Mouse (Mus musculus) lung, postnatal 36 days (tissue): ENCODE results near the gene Isca2.

Experiments used
- DNase-seq: peaks from one replicate; pipeline ENCODE4 v3.0.0; 2022; ENCODE audit warnings: mixed read lengths

Isca2 gene

GRCm38 (mm10) chr12:84772726-84773441, at the start of gene Isca2, which contains the start of gene Npc2:
Isca2 (plus strand) TSS chr12:84773251.
Npc2 (minus strand) TSS chr12:84773152.
- DNase-seq = peak; percentile 99

- no peak for DNase-seq
These were observed 46.7 kb upstream of the Isca2 start for GRCm38 (mm10) chr12:84726391-84726790.

- no peak for DNase-seq
These were observed 46.1 kb upstream of the Isca2 start for GRCm38 (mm10) chr12:84726986-84727385.

DNA sequence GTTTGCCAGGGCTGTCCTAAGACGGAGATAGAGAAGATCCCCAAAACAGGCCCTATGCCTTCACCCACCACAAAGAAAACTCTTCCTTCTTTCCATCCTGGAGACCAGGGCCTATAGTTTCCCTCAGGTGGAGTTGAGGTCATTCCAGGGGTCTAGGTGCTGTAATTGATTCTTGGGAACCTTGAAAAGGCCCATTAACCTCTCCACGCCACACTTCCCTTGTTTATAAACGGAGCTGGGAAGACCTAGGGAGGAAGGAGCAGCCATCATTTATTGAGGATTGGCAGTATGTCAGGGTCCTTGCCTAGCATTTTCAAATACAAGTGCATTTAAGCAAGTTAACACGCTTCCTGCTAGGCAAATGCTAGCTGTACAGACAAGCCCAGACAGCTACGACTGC, 45.6 kb upstream of the Isca2 start:
- DNase-seq = no peak

DNA sequence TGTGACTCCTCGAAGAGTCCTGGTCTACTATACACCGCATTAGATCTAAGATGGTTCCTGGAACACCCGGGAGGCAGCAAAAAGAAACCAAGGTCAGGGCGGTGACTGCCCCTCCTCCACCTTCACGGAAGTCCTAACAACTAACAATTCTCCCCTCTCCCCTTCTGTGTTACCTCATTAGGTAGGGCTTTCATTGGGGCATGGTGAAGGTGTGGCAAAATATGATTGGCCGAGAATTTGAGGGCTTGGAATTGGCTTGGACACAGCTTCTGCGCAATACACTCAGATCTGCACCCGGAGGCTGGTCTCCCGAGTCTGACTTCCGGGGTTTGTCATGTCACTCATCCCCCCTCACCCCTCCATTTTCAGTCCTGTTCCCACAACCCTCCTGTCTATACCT, 44.6 kb upstream of the Isca2 start:
- no peak for DNase-seq

GRCm38 (mm10) chr12:84733366-84733765, 39.7 kb upstream of the Isca2 start:
- DNase-seq = no peak

DNA sequence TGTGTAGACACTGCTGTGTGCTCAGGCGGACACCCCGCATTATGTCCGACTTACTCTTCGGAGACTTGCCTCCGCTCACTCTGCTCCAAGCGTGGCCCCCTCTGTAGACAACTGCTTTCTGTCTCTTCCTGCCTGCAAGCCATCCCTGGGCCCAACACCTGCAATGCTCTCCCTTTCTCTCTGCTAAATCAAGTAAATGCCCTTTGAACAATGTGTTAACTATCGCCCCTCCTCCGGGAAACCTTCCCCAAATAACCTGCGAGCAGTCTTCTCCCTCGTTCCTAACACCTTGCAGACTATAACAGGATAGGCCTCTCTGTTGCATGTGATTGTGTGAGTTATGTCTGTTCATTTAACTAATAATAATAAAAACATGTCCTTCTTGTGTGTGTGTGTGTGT, 29.6 kb upstream of the Isca2 start:
- no peak for DNase-seq

DNA sequence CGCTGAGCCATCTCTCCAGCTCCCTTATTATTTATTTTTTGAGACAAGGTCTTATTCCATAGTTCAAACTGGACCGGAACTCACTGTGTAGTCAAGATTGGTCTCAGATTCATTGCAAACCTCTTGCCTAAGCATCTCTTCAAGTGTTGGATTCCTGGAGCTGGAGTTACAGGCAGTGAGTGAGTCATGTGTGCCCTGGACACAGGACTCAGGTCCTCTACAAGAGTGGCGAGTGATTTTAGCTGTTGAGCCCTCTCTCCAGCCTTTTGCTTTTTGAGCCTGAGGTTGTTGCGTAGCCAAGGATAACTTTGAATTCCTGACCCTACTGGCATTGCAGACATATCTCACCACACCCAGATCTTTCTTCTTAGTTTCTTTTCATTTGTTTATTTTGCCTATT, 27.4 kb upstream of the Isca2 start:
- no peak for DNase-seq

DNA sequence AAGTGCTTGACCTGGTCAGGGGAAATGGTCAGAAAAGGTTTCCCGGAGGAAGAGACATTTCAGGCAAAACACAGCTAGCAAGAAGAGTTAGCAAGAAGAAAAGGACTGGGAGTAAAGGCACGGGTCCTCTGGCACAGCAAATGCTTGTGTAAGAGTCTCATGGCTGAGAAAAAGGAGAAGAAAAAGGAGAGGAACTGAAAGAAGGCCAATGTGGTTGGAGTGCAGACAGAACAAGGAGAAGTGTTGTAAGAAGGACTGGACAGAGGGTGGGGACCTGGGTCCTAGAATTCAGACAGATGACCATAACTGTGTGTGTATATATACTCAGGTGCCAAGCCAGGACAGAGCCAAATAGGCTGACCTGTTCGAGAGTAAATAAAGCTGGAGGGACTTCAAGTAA, 24.9 kb upstream of the Isca2 start:
- DNase-seq = peak; percentile 55

- no peak for DNase-seq
These were observed 22.4 kb upstream of the Isca2 start for GRCm38 (mm10) chr12:84750661-84751060.

- DNase-seq = peak; percentile 61
These were observed 20.7 kb upstream of the Isca2 start for GRCm38 (mm10) chr12:84752131-84752977.

DNA sequence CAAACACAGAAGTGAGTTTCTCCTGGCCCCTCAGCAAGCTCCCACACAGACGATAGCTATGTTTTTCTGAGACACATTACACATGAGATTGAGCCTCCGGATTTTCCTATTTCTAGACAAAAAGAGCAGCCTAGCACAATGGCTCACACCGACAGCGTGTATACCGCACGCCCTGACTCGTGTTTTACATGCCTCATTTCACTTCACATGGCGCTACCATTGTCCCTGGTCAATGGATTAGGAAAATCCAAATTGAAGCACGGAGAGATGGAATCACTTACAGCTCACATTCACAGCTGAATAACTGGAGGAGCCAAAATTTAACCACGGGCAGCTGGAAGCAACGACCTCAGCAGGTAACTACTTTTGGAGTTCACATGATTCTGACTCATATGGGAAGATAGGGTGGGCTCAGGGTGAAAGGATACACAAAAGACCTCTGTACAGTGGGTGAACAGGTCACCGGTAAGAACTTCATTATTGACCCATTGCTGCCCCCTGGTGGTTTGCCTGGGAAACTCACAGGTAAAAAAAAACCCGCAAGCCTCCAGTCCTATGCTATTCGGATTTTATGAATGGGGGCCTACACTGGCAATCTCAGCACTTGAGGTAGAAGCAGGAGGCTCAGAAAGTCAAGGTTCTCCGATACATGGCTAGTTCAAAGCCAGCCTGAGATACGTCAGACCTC, 17.9 kb upstream of the Isca2 start:
- DNase-seq = peak; percentile 57

GRCm38 (mm10) chr12:84756016-84756415, 17.0 kb upstream of the Isca2 start:
- DNase-seq = no peak

DNA sequence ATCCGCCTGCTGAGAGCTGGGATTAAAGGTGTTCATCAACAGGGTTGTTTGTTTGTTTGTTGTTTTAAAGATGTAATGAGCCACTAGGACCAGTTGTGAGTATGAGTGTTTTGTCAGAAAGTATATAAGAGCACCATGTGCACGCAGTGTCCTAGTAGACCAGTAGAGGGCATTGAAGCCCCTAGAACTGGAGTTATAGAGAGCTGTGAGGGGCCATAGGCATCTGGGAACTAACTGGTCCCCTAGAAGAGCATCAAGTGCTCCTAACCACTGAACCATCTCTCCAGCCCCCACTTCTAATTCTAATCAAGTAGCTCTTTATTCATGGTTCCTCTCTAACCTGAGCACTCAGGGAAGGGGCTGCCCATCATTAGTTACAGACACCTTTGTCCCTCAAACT, 14.0 kb upstream of the Isca2 start:
- DNase-seq = no peak

DNA sequence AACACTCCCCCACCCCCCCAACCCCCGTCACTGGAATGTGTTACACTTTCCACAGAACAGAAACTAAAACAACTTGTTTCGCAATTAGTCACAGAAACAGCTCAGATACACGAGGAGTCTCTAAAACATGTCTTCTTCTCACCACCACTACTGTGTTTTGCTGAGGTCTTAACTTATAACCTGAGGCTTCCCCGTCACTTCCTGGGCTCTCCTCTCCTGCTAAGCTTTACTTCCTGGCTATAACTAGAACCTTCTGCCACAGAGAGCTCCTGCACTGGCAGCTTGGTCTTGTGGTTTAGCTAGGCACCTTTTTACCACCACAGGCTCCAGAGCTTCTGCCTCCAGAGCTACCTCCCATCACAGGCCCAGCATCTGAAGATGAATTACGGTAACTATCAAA, 10.5 kb upstream of the Isca2 start:
- no peak for DNase-seq

GRCm38 (mm10) chr12:84763577-84764218, 9.4 kb upstream of the Isca2 start:
- DNase-seq = peak; percentile 73

DNA sequence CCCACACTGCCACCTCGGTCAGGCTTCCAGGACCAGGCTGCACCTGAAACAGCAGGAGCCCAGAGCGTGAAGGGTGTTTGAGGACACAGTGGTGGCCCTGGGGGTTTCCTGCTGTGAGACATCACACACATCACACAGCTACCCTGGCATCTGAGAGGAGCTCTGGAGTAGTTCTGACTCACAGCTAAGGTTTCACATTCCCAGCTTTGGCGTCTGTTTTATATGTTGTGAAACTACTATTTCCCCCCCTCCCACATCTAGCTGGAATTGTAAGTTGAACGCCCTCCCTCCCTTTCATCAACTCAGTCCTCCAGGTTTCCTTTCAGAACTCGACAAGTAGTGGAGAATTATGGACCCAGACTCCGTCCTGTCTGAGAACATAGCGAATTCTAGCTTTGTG, 8.3 kb upstream of the Isca2 start:
- no peak for DNase-seq

DNA sequence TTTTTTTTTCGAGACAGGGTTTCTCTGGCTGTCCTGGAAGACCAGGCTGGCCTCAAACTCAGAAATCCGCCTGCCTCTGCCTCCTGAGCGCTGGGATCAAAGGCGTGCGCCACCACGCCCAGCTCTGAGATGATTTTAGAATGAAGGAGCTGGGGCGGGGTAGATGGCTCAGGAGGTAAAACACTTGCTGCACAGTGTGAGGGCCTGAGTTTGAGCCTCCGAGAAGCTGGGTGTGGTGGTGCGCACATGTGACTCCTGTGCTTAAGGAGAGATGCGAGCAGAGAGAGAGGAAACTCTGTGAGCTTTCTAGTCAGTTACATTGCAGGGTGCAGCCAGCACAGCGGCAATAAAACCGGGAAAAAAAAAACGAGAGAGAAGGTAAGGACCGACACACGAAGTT, 7.5 kb upstream of the Isca2 start:
- DNase-seq = no peak

- no peak for DNase-seq
These were observed 6.8 kb upstream of the Isca2 start for GRCm38 (mm10) chr12:84766113-84766735.

DNA sequence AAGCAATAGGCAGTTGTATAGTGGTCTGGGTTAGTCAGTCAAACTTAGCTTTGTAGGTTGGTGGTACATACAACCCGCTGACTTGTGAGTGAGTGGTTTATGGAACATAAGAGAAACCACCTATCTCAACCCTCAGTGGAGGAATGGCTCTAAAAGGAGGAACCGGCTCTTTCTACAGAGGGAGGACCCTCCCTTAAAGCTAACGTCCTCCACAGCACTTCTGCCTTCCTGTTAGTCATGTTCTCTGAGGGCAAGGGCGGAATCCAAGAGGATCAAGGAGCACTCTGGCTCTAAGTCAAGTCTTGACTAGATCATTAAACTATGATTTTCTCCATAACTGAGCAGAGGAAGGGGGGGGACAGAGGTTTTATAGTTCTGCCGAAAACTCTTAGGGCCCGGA, 5.5 kb upstream of the Isca2 start:
- DNase-seq = peak; percentile 70

- peak; percentile 61 for DNase-seq
These were observed 3.4 kb upstream of the Isca2 start for GRCm38 (mm10) chr12:84769624-84770023.

DNA sequence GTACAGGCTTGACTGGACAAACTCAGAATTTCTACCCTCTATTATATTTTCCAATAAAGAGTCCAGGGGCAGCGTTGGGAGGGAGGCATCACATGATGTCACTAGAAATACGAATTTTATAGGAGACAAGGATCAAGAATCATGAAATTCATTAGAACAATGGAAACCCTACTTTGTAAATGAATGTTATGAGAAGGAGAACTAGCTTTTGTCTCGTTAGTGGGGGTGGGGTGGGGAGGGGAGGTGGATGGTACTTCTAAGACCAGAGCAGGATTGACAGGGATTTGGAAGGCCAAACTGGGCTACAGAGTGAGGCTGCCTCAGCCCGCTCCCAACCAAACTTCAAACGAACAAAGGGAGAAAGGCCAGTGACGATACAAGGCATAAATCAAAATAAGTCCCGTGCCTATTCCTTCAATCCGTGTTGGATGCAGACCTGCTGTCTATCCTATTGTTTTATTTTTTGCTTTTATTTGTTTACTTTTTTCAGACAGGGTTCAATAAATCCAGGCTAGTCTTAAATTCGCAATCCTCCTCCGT, 1.0 kb upstream of the Isca2 start:
- DNase-seq = no peak
